Mouse (Mus musculus) cerebellum, adult 11-12 months (tissue): Measurements from ENCODE around the gene Tmem8b.

Source experiments
- DNase-seq: peaks from one replicate; pipeline ENCODE4 v3.0.0; 2022

Gene Tmem8b

DNA sequence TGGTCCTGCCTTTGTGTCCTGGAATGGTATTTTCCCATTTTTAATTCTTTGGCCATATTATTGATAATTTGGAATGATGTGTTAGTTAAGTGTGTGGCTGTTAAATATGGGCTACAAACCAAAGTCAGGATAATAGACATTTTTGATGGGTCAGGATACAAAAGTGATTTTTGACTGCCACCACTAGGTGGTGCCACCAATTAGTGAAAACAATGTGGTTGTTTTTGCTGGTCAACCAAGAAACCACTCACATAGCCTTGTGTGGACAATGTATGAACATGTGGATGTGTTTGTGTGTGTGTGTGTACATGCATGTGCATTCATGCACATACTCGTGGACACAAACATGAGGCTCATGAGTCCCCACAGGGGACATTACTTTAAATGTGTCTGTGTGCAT, 56.0 kb downstream of the Tmem8b start:
- no peak for DNase-seq

DNA sequence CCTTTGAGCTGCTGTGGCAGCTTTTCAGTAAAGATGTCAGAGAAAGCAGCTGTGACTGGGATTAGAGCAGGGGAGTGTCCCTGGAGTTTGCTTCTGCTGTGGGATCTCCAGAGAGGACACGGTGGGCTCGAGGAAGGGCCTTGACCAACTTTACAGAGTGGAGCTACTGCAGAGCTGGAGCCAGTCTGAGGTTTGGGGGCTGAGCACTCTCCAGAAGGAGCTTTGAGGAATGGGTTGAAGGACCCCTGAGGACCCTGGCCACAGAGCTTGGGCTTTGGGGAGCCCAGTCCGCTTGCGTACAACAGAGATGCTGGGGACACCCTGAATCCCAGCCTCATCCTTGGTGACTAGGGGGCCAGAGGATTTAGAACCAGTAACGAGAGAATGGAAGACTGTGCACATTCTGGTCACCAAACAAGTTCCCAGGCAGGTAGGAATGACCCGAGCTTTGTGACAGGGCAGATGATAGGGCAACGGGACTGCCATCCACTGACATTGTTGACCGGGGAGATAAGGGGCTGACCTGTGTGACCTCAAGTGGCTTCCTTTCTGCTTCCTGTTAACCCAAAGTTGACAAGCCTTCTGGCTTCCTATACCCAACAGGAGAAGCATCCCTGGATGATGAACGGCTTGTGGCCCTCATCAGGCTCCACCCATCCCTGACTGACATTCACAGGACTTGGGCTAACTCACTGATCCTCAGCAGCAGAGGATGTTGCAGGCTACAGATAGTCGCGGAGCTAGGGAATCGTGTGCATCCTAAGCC, 57.6 kb downstream of the Tmem8b start:
- no peak for DNase-seq

DNA sequence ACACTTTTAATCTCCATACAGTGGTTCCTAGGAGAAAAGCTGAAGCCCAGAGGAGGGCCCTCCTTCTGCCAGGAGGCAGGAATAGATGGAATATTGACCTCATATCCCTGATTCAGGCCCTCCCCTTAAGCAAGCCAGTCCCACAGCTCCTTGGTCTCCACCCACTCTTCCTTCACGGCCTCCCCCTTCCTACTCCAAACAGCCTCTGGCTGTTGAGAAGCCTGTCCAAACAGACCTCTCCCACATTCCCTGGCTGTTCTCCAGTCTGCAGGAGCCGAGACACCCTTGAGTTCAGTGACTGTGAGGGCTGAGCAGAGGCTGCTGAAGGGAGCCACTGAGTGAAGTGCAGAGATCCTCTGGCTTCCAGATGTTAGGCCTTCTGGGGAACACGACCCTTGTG, 58.2 kb downstream of the Tmem8b start, which contains the start of gene Hrct1:
Hrct1 (plus strand) TSS at position 194 of the 400 bp plus-strand sequence.
- no peak for DNase-seq

DNA sequence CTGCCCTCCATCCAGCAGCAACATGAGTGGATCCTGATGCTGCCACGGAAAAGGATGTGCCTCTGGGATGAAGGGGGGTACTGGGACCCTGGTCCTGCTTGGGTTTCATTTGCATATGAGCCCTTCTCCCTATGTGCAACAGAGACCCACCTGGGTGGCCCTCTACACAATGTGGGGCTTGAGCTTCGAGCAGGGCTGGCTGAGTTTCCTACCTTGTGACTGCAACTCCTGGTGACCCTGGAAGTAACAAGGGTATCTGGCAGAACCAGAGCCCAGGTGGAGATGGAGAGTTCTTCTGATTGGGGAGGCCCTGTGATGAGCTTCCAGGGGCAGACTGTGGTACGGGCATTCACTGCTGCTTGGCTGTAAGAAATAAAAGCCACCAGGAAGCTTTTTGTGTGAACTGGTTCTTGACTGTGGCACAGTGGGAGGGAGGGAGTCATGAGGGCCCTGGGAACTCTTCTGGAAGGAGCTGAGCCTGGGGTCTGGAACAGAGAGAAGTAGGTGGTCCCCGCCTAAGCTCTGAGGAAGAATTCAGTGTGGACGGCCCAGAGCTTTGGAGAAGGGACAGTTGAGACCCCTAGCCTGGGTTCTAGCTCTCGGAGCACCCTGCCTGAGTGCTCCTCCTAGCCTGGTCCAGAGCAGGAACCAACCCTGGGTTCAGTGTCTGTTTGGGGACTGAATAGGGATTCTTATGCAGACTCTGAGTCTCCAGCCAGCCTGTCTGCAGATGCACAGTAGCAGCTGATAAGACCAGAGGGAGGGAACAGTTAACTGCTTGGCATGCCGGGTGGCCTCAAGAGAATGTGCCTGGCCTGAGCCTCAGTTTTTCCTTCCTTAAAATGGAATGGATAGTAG, 59.2 kb downstream of the Tmem8b start:
- no peak for DNase-seq

DNA sequence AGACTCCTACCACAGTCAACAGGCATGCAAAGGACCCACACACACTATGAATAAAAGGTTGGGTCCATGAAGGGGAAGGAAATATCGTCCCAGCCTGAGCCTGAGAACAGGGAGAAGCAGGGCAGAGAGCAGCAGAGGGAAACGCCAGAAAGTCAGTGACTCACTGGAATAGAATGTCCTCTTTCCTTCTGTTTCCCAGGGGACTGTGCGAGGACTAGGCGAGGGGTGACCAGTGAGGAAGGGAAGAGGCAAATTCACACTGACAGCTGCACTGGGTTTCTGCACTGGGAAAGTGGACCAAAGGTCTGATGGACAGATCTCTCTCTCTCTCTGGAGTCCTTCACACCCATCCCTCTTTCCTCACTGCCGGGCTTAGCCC, 59.8 kb downstream of the Tmem8b start:
- DNase-seq: no peak

DNA sequence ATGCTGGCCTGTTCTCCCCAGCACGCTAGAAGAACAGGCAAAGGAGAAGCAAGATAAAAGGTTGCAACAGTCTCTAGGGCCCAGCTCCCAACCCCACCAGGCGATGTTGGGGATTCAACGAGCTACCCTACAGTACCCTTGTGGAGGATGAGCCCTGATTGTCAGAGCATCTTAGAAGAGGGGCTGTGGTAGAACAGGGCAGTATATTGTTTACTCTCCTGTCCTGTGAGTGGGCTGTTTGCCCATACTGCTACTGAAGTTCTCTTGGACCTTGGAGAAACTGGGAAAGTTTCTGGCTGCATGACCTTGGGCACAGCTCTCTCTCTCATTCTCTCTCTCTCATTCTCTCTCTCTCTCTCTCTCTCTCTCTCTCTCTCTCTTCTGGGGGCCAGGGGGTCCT, 60.4 kb downstream of the Tmem8b start:
- DNase-seq: no peak

DNA sequence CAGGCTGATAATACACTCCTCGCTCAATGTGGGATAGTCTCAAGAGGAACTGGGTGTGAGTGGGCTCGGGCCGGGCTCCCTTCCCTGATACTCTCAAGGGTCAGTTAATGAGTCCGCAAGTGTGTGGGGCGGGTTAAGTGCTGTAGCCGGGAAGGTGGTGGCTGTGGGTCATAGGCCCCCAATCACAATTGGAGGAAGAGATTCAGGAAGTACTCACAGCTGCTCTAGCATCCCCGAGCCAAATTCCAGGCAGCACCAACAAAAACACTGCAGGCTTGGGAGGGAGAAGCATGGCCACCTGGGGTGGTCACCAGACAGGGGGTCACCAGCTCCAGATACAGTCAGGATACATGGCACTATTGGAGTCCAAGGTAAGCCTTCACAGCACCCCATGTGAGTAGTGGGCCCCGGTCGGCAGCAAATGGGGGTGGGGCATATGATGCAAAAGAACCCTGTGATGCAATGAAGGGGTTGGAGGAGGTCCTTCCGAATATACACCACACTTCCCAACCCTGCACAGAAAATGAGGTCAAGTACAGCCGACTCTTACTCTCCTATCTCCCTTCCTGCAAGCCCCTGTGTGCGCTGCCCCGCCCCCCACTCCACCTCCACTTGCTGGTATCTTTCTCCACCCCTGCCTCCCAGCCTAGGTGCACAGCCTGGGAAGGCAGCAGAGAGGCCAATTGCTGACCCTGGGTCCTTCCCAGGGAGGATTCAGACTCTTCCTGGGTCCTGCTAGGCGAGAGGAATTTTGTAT, 61.2 kb downstream of the Tmem8b start, which contains the start of gene Spaar:
Spaar (plus strand) TSS at position 241 of the 757 bp plus-strand sequence.
- no peak for DNase-seq

DNA sequence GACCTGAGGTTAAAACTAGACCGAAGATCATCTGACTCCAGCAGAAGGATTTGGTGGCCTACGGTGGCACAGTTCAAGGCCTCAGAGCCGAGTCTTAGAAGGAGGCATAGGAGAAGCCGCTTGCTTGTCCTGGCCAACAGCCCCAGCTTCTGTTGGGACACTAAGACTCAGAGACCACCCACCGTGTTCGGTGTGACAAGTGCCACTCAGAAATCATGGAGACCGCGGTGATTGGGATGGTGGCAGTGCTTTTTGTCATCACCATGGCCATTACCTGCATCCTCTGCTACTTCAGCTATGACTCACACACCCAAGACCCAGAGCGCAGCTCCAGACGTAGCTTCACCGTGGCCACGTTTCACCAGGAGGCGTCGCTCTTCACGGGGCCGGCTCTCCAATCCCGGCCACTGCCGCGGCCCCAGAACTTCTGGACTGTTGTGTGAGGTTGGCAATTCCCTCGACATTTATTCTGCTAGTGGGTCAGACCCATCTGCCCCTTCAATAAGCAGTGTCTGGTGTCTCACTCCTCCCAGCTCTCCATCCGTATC, 62.1 kb downstream of the Tmem8b start:
- no peak for DNase-seq

DNA sequence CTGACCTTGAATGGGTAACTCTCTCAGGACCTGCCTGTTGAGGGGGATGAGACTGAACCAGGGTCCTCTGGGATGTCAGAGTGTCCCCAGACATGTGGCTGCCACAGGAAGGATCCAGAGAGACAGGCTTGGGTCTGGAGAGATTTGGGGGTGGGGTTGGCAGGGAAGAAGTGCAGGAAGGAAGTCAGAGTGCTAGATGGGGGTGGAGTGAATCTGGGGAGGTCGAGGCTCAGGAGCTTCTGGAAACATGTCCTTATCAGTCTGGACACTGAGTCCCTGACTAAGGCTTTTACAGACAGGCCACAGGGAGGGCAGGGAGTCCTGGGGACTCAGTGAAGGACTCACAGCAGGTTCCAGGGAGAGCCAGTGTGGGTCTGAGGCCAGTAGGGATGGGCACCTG, 63.4 kb downstream of the Tmem8b start:
- no peak for DNase-seq

DNA sequence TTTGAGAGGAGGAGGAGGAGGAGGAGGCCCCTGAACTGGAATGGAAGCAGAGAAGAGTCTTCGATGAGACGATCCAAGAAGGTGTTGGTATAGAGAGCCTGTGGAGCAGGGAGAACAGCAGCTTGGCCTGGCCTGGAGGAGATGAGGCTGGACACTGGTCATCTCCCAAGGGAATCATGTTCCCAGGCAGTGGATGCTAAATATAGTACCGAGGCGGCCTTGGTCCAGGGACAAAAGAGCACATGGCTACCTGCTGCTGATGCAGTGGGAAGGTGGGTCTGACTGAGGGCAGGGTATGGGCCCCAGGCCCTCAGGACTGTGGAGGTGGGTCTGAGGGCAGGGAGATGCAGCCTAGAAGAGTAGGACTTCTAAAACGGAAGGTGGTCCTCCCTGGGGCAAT, 64.4 kb downstream of the Tmem8b start:
- no peak for DNase-seq

DNA sequence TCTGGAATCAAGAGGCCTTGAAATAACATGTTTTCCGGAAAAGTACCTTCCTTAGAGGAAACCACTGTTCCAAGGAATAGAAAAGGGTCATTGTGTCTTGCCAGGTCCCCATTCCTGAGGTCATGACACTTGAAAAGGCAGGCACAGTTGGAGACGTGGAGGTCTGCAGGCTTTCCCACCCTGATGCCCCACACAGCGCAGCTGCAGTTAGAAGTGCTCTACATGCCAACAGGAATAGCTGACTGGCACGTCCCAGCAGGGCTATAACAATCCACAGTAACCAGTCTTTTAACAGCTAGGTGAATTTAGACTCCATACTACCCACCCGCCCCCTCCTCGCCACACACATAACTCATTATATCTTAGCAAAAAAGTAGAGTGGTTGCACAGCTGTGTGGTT, 68.4 kb downstream of the Tmem8b start:
- DNase-seq: no peak

DNA sequence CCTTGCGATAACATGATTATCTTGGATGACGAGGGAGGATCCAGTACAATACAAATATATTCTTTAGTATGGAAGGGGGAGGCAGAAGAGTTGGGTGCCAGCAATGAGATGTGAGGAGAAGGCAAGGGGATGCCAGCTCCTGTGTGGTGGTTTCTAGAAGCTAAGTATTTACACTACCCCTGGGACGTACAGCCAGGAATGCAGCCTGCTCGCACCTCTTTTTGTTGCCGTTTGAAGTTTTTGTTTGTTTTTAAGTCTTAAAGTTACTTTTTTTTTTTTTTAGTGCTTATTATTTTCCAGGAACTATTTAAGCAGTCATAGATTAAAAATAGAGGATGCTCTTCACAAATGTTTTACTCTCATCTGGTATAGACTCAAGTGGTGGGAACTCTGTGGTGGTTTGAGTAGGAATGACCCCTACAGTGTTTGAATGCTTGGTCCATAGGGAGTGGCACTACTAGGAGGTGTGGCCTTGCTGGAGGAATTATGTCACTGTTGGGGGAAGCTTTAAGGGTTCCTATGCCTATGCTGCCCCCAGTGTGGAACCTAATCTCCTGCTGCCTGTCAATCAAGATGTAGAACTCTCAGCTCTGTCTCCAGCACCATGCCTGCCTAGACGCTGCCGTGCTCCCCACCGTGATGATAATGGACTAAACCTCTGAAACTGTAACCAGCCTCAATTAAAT, 70.4 kb downstream of the Tmem8b start:
- DNase-seq: no peak

DNA sequence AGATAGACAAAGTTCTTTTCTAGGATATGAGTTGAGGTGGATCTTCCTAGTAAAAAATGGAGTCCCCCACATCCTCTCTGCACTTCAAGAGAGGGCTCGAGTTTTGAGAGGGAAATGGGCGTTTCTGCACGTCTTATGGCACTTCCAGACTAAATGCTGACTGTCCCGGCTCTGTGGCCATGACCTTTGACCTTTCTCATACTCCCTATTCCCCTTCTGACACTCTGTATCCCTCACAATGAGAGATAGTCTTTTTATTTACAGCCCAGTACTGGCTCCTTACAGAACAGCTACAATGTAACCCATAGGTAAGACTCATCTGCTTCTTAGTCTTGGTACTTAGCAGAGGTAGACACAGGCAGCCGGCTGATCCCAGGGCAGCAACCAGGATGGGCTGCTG, 72.8 kb downstream of the Tmem8b start:
- no peak for DNase-seq
